Mouse (Mus musculus): ENCODE measurements around the gene Gbe1. TPM values are rescaled to one million over a fixed set of nuclear protein-coding genes. Genes with fewer than 3 reads are reported as not detected.

The Gbe1 gene
- total RNA-seq, 4 experiments from 2014 or later: 6.7 to 8.0 (median 7.2) TPM

GRCm38 (mm10) chr16:70353058-70353457 lies 39.3 kb downstream of the Gbe1 start:
- DNase-seq (ENCODE audit: low spot score in 2 of 2): no peak

DNA sequence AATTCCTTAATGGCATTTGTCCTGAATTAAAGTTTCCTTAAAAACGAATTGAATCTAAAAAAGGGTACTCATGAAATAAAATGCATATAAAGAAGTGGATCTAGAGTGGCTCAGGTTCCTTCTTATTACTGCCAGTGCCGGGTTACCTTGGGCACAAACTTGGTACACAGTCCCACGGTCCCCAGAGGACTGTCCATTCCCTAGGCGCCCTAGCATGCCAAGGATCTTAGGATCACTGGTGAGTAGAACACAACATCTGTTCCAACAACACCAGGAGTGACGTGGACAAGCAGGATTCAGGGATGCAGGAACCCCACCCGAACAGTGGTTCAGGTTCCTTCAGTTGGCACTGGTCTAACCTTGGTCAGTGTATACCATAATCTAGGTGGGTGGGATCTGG lies 44.6 kb downstream of the Gbe1 start:
- DNase-seq (ENCODE audit: low spot score in 2 of 2): no peak

DNA sequence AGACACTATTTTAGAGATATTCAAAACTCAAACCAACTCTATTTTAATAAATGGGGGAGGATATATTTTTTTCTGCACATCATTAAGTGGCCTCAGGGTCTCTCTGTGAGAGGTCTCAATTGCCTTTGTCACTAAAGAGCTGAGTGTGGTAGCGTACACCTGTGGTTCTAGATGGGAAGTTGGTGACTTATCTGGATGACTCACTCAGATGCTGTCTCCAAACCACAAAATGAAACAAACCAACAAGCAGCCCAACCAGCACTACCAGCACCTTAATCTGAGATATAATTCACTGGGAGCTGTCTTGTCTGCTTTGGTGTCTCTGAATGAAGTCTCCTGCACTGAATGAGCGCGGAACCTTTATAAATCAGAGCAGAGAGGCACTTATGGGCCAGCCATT lies 51.5 kb downstream of the Gbe1 start:
- no peak for DNase-seq (ENCODE audit: low spot score in 2 of 2)

DNA sequence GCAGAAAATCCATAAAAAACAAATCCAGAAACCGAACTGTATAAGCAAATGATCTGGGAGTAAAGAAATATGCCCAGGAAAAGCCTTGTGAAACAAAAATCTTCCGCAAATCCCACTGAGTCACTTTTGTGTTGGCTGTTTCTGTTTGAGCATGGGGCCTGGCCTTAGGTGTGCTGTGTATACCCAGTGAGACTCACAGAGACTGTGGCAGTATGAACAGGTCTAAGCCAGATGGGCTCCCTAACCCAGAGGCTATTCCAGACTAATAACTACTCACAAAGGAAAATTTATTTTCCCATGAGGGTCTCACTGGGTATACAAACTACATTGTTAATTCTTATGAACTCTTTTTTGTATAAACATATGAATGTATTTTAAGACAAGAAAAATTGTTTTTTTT lies 67.3 kb downstream of the Gbe1 start:
- DNase-seq (ENCODE audit: low spot score in 2 of 2): no peak

DNA sequence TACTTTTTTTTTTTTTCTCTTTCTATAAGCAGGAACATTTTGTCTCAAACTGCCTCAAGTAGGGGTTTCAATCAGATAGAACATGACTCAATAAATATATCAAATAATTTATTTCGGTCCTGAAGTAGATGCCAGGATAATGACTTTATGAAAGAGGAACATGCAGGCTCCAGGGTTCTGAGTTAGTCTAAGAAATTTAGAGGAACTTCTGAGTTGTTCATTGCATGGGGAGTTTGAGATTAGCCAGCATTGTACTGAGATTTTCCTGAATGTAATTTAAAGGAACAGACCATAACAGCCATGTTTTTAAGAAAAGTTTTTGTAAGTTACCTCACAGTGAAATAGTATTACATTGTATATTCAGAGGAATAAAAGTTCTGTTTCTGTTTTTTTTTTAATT lies 71.7 kb downstream of the Gbe1 start:
- DNase-seq (ENCODE audit: low spot score in 2 of 2): no peak

DNA sequence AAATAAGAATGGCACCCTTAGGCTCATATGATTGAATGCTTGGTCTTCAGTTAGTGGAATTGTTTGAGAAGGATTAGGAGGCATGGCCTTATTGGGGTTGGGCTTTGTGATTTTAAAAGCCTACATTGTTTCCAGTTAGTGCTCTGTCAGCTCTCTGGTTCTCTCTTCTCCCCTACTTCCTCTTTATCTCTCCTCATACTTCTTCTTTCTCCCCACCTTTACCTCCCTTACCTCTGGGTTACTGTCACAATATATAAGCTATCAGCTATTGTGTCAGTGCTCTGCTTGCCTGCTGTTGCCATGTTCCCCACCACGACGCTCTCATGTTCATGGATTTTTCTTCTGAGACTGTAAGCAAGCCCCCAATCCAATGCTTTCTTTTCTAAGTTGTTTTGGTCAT lies 73.6 kb downstream of the Gbe1 start:
- no peak for DNase-seq (ENCODE audit: low spot score in 2 of 2)

- DNase-seq (ENCODE audit: low spot score in 2 of 2): no peak
These were observed 81.5 kb downstream of the Gbe1 start for GRCm38 (mm10) chr16:70395276-70395675.

DNA sequence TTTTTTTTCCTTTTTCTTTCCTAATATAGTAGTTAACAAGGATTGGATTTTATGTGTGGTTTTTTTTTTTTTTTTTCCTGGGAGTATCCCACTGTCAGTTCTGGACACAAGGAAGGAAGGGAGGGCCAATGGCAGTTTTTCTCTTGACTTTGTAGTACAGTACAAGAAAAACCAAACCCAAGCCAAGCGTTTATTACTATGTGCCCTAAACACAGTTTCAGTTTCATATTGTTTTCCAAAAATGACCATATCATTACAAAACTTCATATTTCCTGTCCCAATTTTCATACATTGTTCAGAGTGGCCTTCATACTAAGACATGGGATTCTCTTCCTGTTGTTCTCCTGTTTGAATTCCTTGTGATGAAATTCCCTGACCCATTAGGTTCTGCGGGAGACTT lies 94.0 kb downstream of the Gbe1 start:
- no peak for DNase-seq (ENCODE audit: low spot score in 2 of 2)

- no peak for DNase-seq (ENCODE audit: low spot score in 2 of 2)
These were observed 107.3 kb downstream of the Gbe1 start for GRCm38 (mm10) chr16:70421077-70421476.

- DNase-seq (ENCODE audit: low spot score in 2 of 2): no peak
These were observed 135.8 kb downstream of the Gbe1 start for GRCm38 (mm10) chr16:70449520-70449919.

GRCm38 (mm10) chr16:70475583-70475982 lies 161.8 kb downstream of the Gbe1 start:
- no peak for DNase-seq (ENCODE audit: low spot score in 2 of 2)

DNA sequence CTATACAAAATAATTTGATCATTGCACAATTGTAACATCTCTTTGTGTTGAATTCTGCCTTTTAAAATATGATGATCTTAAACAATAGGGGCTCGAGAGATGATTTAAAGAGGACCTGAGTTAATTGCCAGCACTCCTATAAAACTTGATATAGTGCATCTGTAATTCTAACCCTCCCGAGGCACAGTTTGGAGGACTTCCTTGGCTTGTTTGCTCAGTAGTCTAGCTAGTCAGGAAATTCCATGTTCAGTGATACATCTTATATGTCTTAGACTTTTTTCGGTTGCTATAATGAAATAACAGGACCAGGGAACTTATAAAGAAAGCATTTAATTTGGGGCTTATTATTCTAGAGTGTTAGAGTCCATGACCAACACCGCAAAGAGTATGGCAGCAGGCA lies 162.4 kb downstream of the Gbe1 start:
- no peak for DNase-seq (ENCODE audit: low spot score in 2 of 2)

- DNase-seq (ENCODE audit: low spot score in 2 of 2): no peak
These were observed 166.7 kb downstream of the Gbe1 start for GRCm38 (mm10) chr16:70480494-70480893.

GRCm38 (mm10) chr16:70506457-70506856 lies 192.7 kb downstream of the Gbe1 start:
- DNase-seq (ENCODE audit: low spot score in 2 of 2): no peak

- DNase-seq (ENCODE audit: low spot score in 2 of 2): no peak
These were observed 197.2 kb downstream of the Gbe1 start for GRCm38 (mm10) chr16:70510938-70511337.

GRCm38 (mm10) chr16:70522861-70523260 lies 209.1 kb downstream of the Gbe1 start:
- no peak for DNase-seq (ENCODE audit: low spot score in 2 of 2)

DNA sequence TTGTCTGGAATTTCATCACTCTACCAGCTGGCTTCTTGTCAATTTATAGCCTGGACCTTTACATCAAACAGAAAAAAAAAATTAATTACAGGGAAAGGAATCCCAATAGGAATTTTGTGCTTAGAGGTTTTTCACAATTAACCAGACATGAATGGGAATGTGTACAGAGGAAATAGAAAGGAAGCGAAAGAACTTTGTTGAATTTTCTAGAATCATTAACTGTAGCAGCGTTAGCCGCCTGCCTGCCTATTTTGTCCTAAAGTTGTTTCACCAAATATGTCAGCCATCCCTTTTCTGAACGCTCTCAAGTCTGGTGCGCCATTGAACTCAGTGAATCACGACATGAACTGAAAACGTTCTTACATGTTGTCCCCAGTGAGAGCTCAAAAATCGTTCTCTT lies 209.8 kb downstream of the Gbe1 start:
- DNase-seq (ENCODE audit: low spot score in 2 of 2): no peak

GRCm38 (mm10) chr16:70524273-70524672 lies 210.5 kb downstream of the Gbe1 start:
- no peak for DNase-seq (ENCODE audit: low spot score in 2 of 2)

GRCm38 (mm10) chr16:70527224-70527623 lies 213.5 kb downstream of the Gbe1 start:
- DNase-seq (ENCODE audit: low spot score in 2 of 2): no peak

- DNase-seq (ENCODE audit: low spot score in 2 of 2): no peak
These were observed 221.5 kb downstream of the Gbe1 start for GRCm38 (mm10) chr16:70535224-70535623.

- no peak for DNase-seq (ENCODE audit: low spot score in 2 of 2)
These were observed 237.1 kb downstream of the Gbe1 start for GRCm38 (mm10) chr16:70550835-70551234.

GRCm38 (mm10) chr16:70561635-70562348 lies 248.0 kb downstream of the Gbe1 start:
- DNase-seq (ENCODE audit: low spot score in 2 of 2): no peak

- no peak for DNase-seq (ENCODE audit: low spot score in 2 of 2)
These were observed 248.8 kb downstream of the Gbe1 start for GRCm38 (mm10) chr16:70562574-70562973.

- no peak for DNase-seq (ENCODE audit: low spot score in 2 of 2)
These were observed 249.7 kb downstream of the Gbe1 start for GRCm38 (mm10) chr16:70563456-70563855.

Measured in layer of hippocampus, adult 8-10 months (tissue).